Mouse (Mus musculus) embryonic facial prominence, embryonic 14.5 days (tissue): Measurements from ENCODE around the gene Ephb4. TPM values are rescaled to one million over a fixed set of nuclear protein-coding genes. Genes with fewer than 3 reads are reported as not detected.

Experiments used
- ATAC-seq: fragments of 200-750 bp; cut with Nextera tagmentation; 2 replicates; pipeline ENCODE4 v1.8.0; 2017; ENCODE audit warnings: low read depth, moderate number of reproducible peaks, moderate TSS enrichment
- DNase-seq: peaks from one replicate; pipeline ENCODE4 v3.0.0-alpha.2; 2015; ENCODE audit warnings: low spot score
- H3K27ac ChIP-seq: fragments of 300-500 bp; sonication (generic); replicated peaks from 2 replicates; pipeline ENCODE4 v1.5.1; 2014; ENCODE audit warnings: low read depth, mild to moderate bottlenecking, low read length, moderate library complexity
- H3K27me3 ChIP-seq: fragments of 300-500 bp; sonication (generic); replicated peaks from 2 replicates; pipeline ENCODE4 v1.6.1; 2014; ENCODE audit warnings: low read length; ENCODE audit not compliant: control insufficient read depth, insufficient read depth
- H3K36me3 ChIP-seq: fragments of 300-500 bp; sonication (generic); 2 replicates; pipeline ENCODE4 v1.6.1; 2014; ENCODE audit warnings: low read length, mixed read lengths; ENCODE audit not compliant: control insufficient read depth, insufficient read depth
- H3K4me1 ChIP-seq: fragments of 300-500 bp; sonication (generic); 2 replicates; pipeline ENCODE4 v1.6.1; 2014; ENCODE audit warnings: antibody characterized with exemption, low read length; ENCODE audit not compliant: control insufficient read depth, insufficient read depth
- H3K4me2 ChIP-seq: fragments of 300-500 bp; sonication (generic); 2 replicates; pipeline ENCODE4 v1.6.1; 2014; ENCODE audit warnings: low read depth, mild to moderate bottlenecking, low read length, moderate library complexity, mixed read lengths
- H3K4me3 ChIP-seq: fragments of 300-500 bp; sonication (generic); 2 replicates; pipeline ENCODE4 v1.5.1; 2014; ENCODE audit warnings: low read depth, mild to moderate bottlenecking, low read length
- H3K9ac ChIP-seq: fragments of 300-500 bp; sonication (generic); 2 replicates; pipeline ENCODE4 v1.6.1; 2014; ENCODE audit warnings: low read depth, mild to moderate bottlenecking, low read length, moderate library complexity, mixed read lengths
- H3K9me3 ChIP-seq: fragments of 300-500 bp; sonication (generic); 2 replicates; pipeline ENCODE4 v1.6.1; 2016; ENCODE audit warnings: low read length; ENCODE audit not compliant: control insufficient read depth
- WGBS: fragments of 180-500 bp; shearing (Covaris S2); extraction: QIAGEN DNeasy Blood & Tissue Kit; methylation state at CpG from one replicate; pipeline ENCODE4 v1.1.7; 2014; 5-methylcytosine and 5-hydroxymethylcytosine counted together
- polyA plus RNA-seq: library from polyadenylated mRNA; unstranded; fragments of >200 nt; fragmentation: Nextera tagmentation; extraction: Ambion mirVana; gene quantifications from 2 replicates; pipeline ENCODE4 v1.2.1, GENCODE M21; 2014

Gene Ephb4
- polyA plus RNA-seq, 1 experiment from 2014 or later, result 57.7 TPM

- H3K36me3 ChIP-seq, result no peaks in the 10 kb centered on the region
- WGBS, result 85% methylated on average over 7 of the region's 7 CpGs
- no peak overlapping the region for H3K9ac ChIP-seq
- no peaks in the 10 kb centered on the region for H3K9me3 ChIP-seq
- H3K27me3 ChIP-seq, result no peaks in the 10 kb centered on the region
- no peak overlapping the region for H3K4me3 ChIP-seq
- H3K4me1 ChIP-seq, result no peaks in the 10 kb centered on the region
- no peak overlapping the region for H3K4me2 ChIP-seq
- H3K27ac ChIP-seq, result no peak overlapping the region
- ATAC-seq, result no peak
- DNase-seq, result no peak
These were observed 36.8 kb downstream of the Ephb4 start for GRCm38 (mm10) chr5:137386712-137387111.

GRCm38 (mm10) chr5:137391641-137392040 lies 41.7 kb downstream of the Ephb4 start:
- Histone ChIP-seq H3K4me1 (no peaks in the 10 kb centered on the region), H3K4me3 (no peak overlapping the region), H3K9ac (no peak overlapping the region), H3K4me2 (no peak overlapping the region), H3K36me3 (no peaks in the 10 kb centered on the region), H3K27me3 (no peaks in the 10 kb centered on the region), H3K27ac (no peak overlapping the region), H3K9me3 (no peaks in the 10 kb centered on the region)
- DNase-seq (no peak), ATAC-seq (no peak)
- 74% methylated on average over 8 of the region's 8 CpGs for WGBS

GRCm38 (mm10) chr5:137394456-137394855 lies 44.5 kb downstream of the Ephb4 start:
- H3K4me3 ChIP-seq, result no peak overlapping the region
- H3K4me2 ChIP-seq, result no peak overlapping the region
- no peaks in the 10 kb centered on the region for H3K36me3 ChIP-seq
- H3K4me1 ChIP-seq, result no peaks in the 10 kb centered on the region
- H3K27me3 ChIP-seq, result no peaks in the 10 kb centered on the region
- H3K9me3 ChIP-seq, result no peaks in the 10 kb centered on the region
- no peak overlapping the region for H3K9ac ChIP-seq
- ATAC-seq (no peak), DNase-seq (no peak)
- no peak overlapping the region for H3K27ac ChIP-seq
- 45% methylated on average over 7 of the region's 7 CpGs for WGBS

- no peak for ATAC-seq
- WGBS, result 80% methylated on average over 2 of the region's 2 CpGs
These were observed 54.2 kb downstream of the Ephb4 start for GRCm38 (mm10) chr5:137404081-137404480.

GRCm38 (mm10) chr5:137409451-137409850 lies 59.5 kb downstream of the Ephb4 start:
- Histone ChIP-seq H3K9me3 (no peaks in the 10 kb centered on the region), H3K9ac (no peak overlapping the region), H3K4me1 (peaks cover 9% of the 10 kb centered on the region; the same call in 1 of the 2 replicates), H3K27me3 (no peaks in the 10 kb centered on the region), H3K36me3 (no peaks in the 10 kb centered on the region), H3K4me3 (no peak overlapping the region), H3K27ac (no peak overlapping the region), H3K4me2 (no peak overlapping the region)
- DNase-seq, result no peak
- no peak for ATAC-seq
- 60% methylated on average over 6 of the region's 6 CpGs for WGBS

More at GRCm38 (mm10) chr5:137404081-137404480, 54.2 kb downstream of the Ephb4 start:
- no peak overlapping the region for H3K4me3 ChIP-seq
- no peak overlapping the region for H3K4me2 ChIP-seq
- H3K9ac ChIP-seq, result no peak overlapping the region
- no peaks in the 10 kb centered on the region for H3K9me3 ChIP-seq
- no peaks in the 10 kb centered on the region for H3K36me3 ChIP-seq
- H3K27me3 ChIP-seq, result no peaks in the 10 kb centered on the region
- H3K27ac ChIP-seq, result no peak overlapping the region
- peaks cover 9% of the 10 kb centered on the region; the same call in 1 of the 2 replicates for H3K4me1 ChIP-seq
- no peak for DNase-seq

- H3K4me1 ChIP-seq, result peaks cover 9% of the 10 kb centered on the region; the same call in 1 of the 2 replicates
- no peak overlapping the region for H3K9ac ChIP-seq
- no peak overlapping the region for H3K4me2 ChIP-seq
- H3K27ac ChIP-seq, result no peak overlapping the region
- H3K9me3 ChIP-seq, result no peaks in the 10 kb centered on the region
- 82% methylated on average over 3 of the region's 3 CpGs for WGBS
- H3K36me3 ChIP-seq, result no peaks in the 10 kb centered on the region
- H3K27me3 ChIP-seq, result no peaks in the 10 kb centered on the region
- no peak overlapping the region for H3K4me3 ChIP-seq
- DNase-seq, result no peak
- no peak for ATAC-seq
These were observed 60.2 kb downstream of the Ephb4 start for GRCm38 (mm10) chr5:137410066-137410465.

GRCm38 (mm10) chr5:137410549-137410948 lies 60.6 kb downstream of the Ephb4 start:
- H3K4me3 ChIP-seq, result no peak overlapping the region
- no peaks in the 10 kb centered on the region for H3K9me3 ChIP-seq
- no peaks in the 10 kb centered on the region for H3K27me3 ChIP-seq
- no peak overlapping the region for H3K4me2 ChIP-seq
- H3K27ac ChIP-seq, result no peak overlapping the region
- no peak for ATAC-seq
- 95% methylated on average over 3 of the region's 3 CpGs for WGBS
- H3K9ac ChIP-seq, result no peak overlapping the region
- no peak for DNase-seq
- no peaks in the 10 kb centered on the region for H3K36me3 ChIP-seq
- H3K4me1 ChIP-seq, result peaks cover 9% of the 10 kb centered on the region; the same call in 1 of the 2 replicates

GRCm38 (mm10) chr5:137411235-137411634 lies 61.3 kb downstream of the Ephb4 start:
- 69% methylated on average over 8 of the region's 8 CpGs for WGBS
- H3K4me3 ChIP-seq, result no peak overlapping the region
- H3K27ac ChIP-seq, result no peak overlapping the region
- no peak for ATAC-seq
- H3K9me3 ChIP-seq, result no peaks in the 10 kb centered on the region
- no peak overlapping the region for H3K9ac ChIP-seq
- DNase-seq, result no peak
- H3K4me2 ChIP-seq, result no peak overlapping the region
- peaks cover 9% of the 10 kb centered on the region; the same call in 1 of the 2 replicates for H3K4me1 ChIP-seq
- H3K36me3 ChIP-seq, result no peaks in the 10 kb centered on the region
- H3K27me3 ChIP-seq, result no peaks in the 10 kb centered on the region

GRCm38 (mm10) chr5:137414253-137414652 lies 64.3 kb downstream of the Ephb4 start:
- no peak overlapping the region for H3K4me3 ChIP-seq
- 45% methylated on average over 5 of the region's 5 CpGs for WGBS
- H3K27me3 ChIP-seq, result no peaks in the 10 kb centered on the region
- H3K27ac ChIP-seq, result no peak overlapping the region
- no peaks in the 10 kb centered on the region for H3K9me3 ChIP-seq
- DNase-seq (no peak), ATAC-seq (no peak)
- no peaks in the 10 kb centered on the region for H3K36me3 ChIP-seq
- no peak overlapping the region for H3K4me2 ChIP-seq
- no peaks in the 10 kb centered on the region for H3K4me1 ChIP-seq
- H3K9ac ChIP-seq, result no peak overlapping the region
